Mouse (Mus musculus) embryonic facial prominence, embryonic 13.5 days (tissue): ENCODE data around the gene Wdr61. TPM values are rescaled to one million over a fixed set of nuclear protein-coding genes. Genes with fewer than 3 reads are reported as not detected.

Source experiments
- ATAC-seq: fragments of 200-750 bp; cut with Nextera tagmentation; 2 replicates; pipeline ENCODE4 v1.8.0; 2017; ENCODE audit warnings: low read depth; ENCODE audit not compliant: insufficient number of reproducible peaks, insufficient read depth, low FRiP score, low TSS enrichment
- H3K27ac ChIP-seq: fragments of 300-500 bp; sonication (generic); 2 replicates; pipeline ENCODE4 v1.5.1; 2015; ENCODE audit warnings: moderate library complexity, mild to moderate bottlenecking, inconsistent platforms
- H3K27me3 ChIP-seq: fragments of 300-500 bp; sonication (generic); 2 replicates; pipeline ENCODE4 v1.6.1; 2015; ENCODE audit warnings: mild to moderate bottlenecking, inconsistent platforms
- H3K36me3 ChIP-seq: fragments of 300-500 bp; sonication (generic); 2 replicates; pipeline ENCODE4 v1.6.1; 2015; ENCODE audit warnings: mild to moderate bottlenecking, inconsistent platforms
- H3K4me1 ChIP-seq: fragments of 300-500 bp; sonication (generic); 2 replicates; pipeline ENCODE4 v1.6.1; 2015; ENCODE audit warnings: inconsistent platforms
- H3K4me2 ChIP-seq: fragments of 300-500 bp; sonication (generic); 2 replicates; pipeline ENCODE4 v1.6.1; 2015; ENCODE audit warnings: moderate library complexity, mild to moderate bottlenecking, inconsistent platforms
- H3K4me3 ChIP-seq: fragments of 300-500 bp; sonication (generic); 2 replicates; pipeline ENCODE4 v1.5.1; 2015; ENCODE audit warnings: mild to moderate bottlenecking, inconsistent platforms
- H3K9ac ChIP-seq: fragments of 300-500 bp; sonication (generic); 2 replicates; pipeline ENCODE4 v1.6.1; 2015; ENCODE audit warnings: mild to moderate bottlenecking, inconsistent platforms
- H3K9me3 ChIP-seq: fragments of 300-500 bp; sonication (generic); 2 replicates; pipeline ENCODE4 v1.6.1; 2016; ENCODE audit warnings: inconsistent platforms
- WGBS: fragments of 180-500 bp; shearing (Covaris S2); methylation state at CpG from one replicate; pipeline ENCODE4 v1.1.7; 2015; ENCODE audit warnings: mixed read lengths; 5-methylcytosine and 5-hydroxymethylcytosine counted together
- polyA plus RNA-seq: library from polyadenylated mRNA; unstranded; fragments of >200 nt; fragmentation: Nextera tagmentation; extraction: Ambion mirVana; gene quantifications from 2 replicates; pipeline ENCODE4 v1.2.1, GENCODE M21; 2015

Gene Wdr61
- polyA plus RNA-seq, 1 experiment from 2014 or later, result 167 TPM

DNA sequence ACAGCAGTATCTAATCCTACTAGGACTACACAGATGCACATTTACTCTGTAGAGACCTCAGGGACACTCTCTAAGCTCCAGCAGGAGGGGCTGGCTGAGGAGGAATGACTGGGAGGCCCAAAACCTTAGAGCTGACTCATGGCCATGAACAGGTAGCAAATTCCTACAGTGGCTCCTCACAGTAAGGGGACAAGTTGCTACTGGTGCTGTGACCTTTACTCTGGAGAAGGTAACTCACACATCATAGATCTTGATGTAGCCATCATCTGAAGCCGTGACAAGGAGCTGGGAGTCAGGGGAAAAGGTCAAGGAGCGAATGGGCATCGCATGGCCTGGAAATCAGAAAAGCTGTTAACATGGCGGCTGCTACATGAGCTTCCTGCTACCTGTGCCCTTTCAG is 11.7 kb downstream of the Wdr61 start:
- no peak for ATAC-seq
- Histone ChIP-seq H3K27ac (no peak overlapping the region), H3K4me2 (no peak overlapping the region), H3K4me1 (no peaks in the 10 kb centered on the region), H3K9ac (no peak overlapping the region), H3K27me3 (no peaks in the 10 kb centered on the region), H3K4me3 (no peak overlapping the region), H3K36me3 (peaks cover 88% of the 10 kb centered on the region), H3K9me3 (no peaks in the 10 kb centered on the region)
- WGBS, result 92% methylated on average over 4 of the region's 4 CpGs

DNA sequence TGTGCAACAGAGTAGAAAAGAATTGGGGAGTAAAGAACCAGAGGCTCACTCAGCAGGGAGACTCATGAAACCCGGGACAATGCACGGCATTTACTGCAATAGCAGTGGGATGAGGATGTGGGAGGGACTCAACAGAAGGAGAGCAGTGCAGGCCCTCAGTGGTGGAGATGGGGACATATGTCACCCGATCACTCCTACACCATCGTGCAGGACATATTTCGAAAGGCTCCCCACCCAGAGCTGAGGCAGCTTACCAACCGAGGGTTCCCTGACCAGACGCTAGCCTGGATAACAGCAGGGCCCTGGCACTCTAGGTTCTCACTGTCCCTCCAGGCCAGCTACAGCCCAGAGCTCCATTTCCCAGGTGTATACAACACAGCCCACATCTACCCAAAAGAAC is 12.2 kb downstream of the Wdr61 start:
- H3K4me2 ChIP-seq, result no peak overlapping the region
- no peak for ATAC-seq
- no peak overlapping the region for H3K27ac ChIP-seq
- H3K4me1 ChIP-seq, result no peaks in the 10 kb centered on the region
- H3K27me3 ChIP-seq, result no peaks in the 10 kb centered on the region
- H3K9ac ChIP-seq, result no peak overlapping the region
- H3K9me3 ChIP-seq, result no peaks in the 10 kb centered on the region
- WGBS, result 87% methylated on average over 7 of the region's 7 CpGs
- no peak overlapping the region for H3K4me3 ChIP-seq
- peaks cover 88% of the 10 kb centered on the region for H3K36me3 ChIP-seq

DNA sequence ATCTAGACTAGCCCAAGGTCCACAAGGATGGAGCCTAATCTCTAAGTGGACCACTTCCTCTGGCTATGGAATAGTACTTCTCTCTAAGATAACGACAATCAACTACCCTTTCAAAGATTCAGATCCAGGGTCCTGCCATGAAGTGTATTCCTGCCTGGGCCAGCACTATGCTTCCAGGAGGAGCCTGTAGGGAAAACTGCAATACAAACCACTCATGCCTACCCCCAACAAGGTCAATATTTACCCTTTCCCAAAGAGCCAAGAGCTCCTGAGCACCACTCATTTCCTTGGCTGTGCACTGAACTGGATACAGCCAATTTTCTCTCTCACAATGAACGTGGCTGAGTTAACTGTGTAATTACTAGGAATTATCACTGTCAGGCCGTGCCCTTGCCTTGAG is 16.8 kb downstream of the Wdr61 start:
- Histone ChIP-seq H3K4me2 (no peak overlapping the region), H3K27ac (no peak overlapping the region), H3K27me3 (no peaks in the 10 kb centered on the region), H3K36me3 (peaks cover 92% of the 10 kb centered on the region), H3K4me1 (no peaks in the 10 kb centered on the region), H3K9me3 (no peaks in the 10 kb centered on the region), H3K9ac (no peak overlapping the region), H3K4me3 (no peak overlapping the region)
- no peak for ATAC-seq
- 69% methylated on average over 3 of the region's 3 CpGs for WGBS

- Histone ChIP-seq H3K36me3 (peaks cover 96% of the 10 kb centered on the region), H3K4me3 (no peak overlapping the region), H3K4me1 (no peaks in the 10 kb centered on the region), H3K27me3 (no peaks in the 10 kb centered on the region), H3K4me2 (no peak overlapping the region), H3K9me3 (no peaks in the 10 kb centered on the region), H3K9ac (no peak overlapping the region), H3K27ac (no peak overlapping the region)
- ATAC-seq, result no peak
- WGBS, result 91% methylated on average over 3 of the region's 3 CpGs
These were observed 18.5 kb downstream of the Wdr61 start for GRCm38 (mm10) chr9:54715776-54716175.

- 83% methylated on average over 5 of the region's 5 CpGs for WGBS
- no peak overlapping the region for H3K4me2 ChIP-seq
- H3K4me3 ChIP-seq, result no peak overlapping the region
- H3K4me1 ChIP-seq, result peaks cover 6% of the 10 kb centered on the region
- ATAC-seq, result no peak
- H3K27ac ChIP-seq, result no peak overlapping the region
- H3K9ac ChIP-seq, result no peak overlapping the region
- H3K9me3 ChIP-seq, result no peaks in the 10 kb centered on the region
- H3K27me3 ChIP-seq, result no peaks in the 10 kb centered on the region
- peaks cover 41% of the 10 kb centered on the region for H3K36me3 ChIP-seq
These were observed 26.2 kb downstream of the Wdr61 start for GRCm38 (mm10) chr9:54708085-54708484.

DNA sequence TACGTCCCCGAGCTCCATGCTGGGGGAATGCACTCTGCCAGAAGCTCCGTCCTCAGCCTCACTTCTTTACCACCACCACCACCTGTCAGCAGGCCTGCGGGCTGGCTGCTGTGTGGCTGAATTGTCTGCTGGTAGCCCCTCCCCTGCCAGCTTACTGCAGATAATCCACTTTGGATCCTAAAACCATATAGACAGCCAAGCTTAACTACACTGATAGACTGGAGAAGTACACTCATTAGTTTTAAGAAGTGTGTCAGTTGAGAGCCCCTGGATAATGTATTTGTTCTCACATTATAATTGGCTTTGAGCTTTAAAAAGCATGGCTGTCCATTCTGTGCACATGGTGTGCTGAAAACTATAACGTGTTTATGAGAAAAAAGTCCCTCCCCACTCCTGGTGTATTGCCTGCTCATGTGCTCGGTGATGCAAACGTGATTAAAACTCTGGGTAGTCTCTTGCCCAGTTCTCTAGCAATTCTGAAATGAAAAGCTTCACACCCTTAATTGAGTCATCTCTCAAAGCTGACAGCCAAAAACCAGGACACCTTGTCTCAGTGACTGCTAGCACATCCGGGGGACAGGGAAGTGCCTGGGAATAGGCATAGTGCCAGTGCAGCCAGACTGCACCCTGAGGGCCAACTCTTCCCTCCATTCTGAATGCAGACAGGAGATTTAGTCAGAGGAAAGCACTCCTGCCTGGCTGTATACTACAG is 26.9 kb downstream of the Wdr61 start:
- H3K9me3 ChIP-seq, result no peaks in the 10 kb centered on the region

DNA sequence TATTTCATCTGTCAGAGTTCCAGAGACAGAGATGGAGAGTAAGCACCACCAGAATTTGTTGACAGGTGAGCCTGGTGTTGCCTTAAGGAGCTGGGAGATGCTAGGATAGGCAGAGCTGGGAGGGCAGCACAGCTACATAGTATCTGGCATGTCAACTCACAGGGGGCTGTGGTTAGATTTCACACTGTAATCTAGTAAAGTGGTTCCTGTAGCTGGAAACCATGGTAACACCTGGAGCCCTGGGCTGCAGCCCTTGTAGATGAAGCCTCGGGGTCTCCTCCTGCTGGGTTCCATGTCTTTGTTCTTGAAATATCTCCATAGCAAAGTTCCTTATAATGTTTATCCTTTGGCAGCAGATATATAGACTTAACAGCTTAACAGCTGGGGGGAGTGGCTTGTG is 28.8 kb downstream of the Wdr61 start:
- Histone ChIP-seq H3K9ac (no peak overlapping the region), H3K36me3 (peaks cover 17% of the 10 kb centered on the region), H3K4me2 (no peak overlapping the region), H3K27me3 (peaks cover 10% of the 10 kb centered on the region), H3K4me3 (no peak overlapping the region), H3K27ac (no peak overlapping the region), H3K4me1 (peaks cover 11% of the 10 kb centered on the region), H3K9me3 (no peaks in the 10 kb centered on the region)
- ATAC-seq, result no peak
- WGBS, result 39% methylated on average over 1 of the region's 1 CpGs

More for the DNA sequence above, 26.9 kb downstream of the Wdr61 start:
- no peak for ATAC-seq
- WGBS, result 59% methylated on average over 8 of the region's 8 CpGs
- Histone ChIP-seq H3K27me3 (no peaks in the 10 kb centered on the region), H3K4me1 (peaks cover 6% of the 10 kb centered on the region), H3K27ac (no peak overlapping the region), H3K4me2 (no peak overlapping the region), H3K36me3 (peaks cover 36% of the 10 kb centered on the region), H3K9ac (no peak overlapping the region), H3K4me3 (no peak overlapping the region)

DNA sequence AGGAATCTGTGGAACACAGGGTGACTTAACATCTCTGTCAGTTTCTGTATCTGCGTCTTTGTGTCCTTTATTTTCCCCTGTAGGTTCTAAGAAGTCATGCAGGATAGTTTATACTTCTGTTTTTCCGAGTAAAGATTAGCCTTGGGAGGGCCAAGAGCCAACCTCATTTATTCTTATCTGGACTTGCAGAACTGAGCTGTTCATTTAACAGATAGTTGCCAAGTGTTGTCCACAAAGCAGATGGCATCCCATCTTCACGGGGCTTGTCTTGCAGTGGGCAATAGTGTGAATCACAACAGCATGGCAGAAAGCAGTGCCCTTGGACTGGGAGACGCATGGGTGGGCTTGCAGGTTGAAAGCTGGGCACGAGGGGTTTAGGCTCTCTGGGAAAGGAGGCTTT is 30.0 kb downstream of the Wdr61 start:
- Histone ChIP-seq H3K27ac (no peak overlapping the region), H3K9me3 (no peaks in the 10 kb centered on the region), H3K27me3 (peaks cover 16% of the 10 kb centered on the region), H3K36me3 (peaks cover 7% of the 10 kb centered on the region), H3K4me2 (no peak overlapping the region), H3K4me1 (peaks cover 18% of the 10 kb centered on the region), H3K4me3 (no peak overlapping the region), H3K9ac (no peak overlapping the region)
- WGBS, result 85% methylated on average over 5 of the region's 5 CpGs
- no peak for ATAC-seq

DNA sequence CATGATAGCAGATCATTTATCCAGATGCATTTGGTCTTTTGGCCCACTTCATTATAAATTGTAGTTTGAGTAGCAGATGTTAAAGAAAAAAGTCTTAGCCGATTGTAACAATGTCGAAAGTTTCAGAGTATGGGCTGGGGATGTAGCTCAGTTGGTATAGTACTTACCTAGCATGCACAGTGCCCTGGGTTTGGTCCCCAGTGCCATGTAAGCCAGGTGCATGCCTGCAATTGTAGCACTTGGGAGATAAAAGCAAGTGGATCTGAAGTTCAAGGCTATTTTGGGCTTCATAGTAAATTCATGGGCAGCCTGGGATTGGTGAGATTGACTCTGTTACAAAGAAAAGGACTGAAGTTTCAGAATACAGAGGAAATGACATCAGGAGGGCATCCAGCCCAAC is 31.7 kb downstream of the Wdr61 start:
- H3K9me3 ChIP-seq, result no peaks in the 10 kb centered on the region
- no peak overlapping the region for H3K27ac ChIP-seq
- no peak overlapping the region for H3K9ac ChIP-seq
- H3K27me3 ChIP-seq, result peaks cover 24% of the 10 kb centered on the region
- no peak for ATAC-seq
- no peak overlapping the region for H3K4me3 ChIP-seq
- H3K4me1 ChIP-seq, result peaks cover 23% of the 10 kb centered on the region
- H3K4me2 ChIP-seq, result no peak overlapping the region
- WGBS, result 89% methylated on average over 2 of the region's 2 CpGs
- H3K36me3 ChIP-seq, result no peaks in the 10 kb centered on the region; the same call in 1 of the 2 replicates

DNA sequence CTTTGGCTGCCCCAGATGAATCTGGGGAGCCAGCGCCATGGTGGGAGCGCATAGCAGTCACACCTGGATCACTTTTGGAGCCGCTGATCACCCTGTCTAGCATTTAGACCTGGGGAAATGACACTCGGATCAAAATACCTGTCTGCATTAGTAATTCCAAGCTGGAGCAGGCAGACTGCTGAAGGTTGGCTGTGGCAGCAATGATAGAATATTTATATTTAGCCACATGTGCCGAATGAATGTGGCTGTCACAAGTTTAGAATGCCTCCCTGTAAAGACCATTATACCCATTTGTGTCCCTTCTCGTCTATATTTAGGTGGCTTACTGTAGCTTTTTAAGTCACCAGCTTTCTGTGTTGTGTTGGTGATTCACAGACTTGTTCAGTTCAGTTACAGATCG is 33.6 kb downstream of the Wdr61 start:
- H3K27me3 ChIP-seq, result peaks cover 24% of the 10 kb centered on the region
- H3K4me3 ChIP-seq, result peak overlapping the region; percentile 76
- no peak for ATAC-seq
- H3K9ac ChIP-seq, result no peak overlapping the region
- no peaks in the 10 kb centered on the region for H3K9me3 ChIP-seq
- 72% methylated on average over 7 of the region's 7 CpGs for WGBS
- peaks cover 23% of the 10 kb centered on the region for H3K4me1 ChIP-seq
- no peak overlapping the region for H3K27ac ChIP-seq
- H3K4me2 ChIP-seq, result peak overlapping the region; percentile 90
- H3K36me3 ChIP-seq, result no peaks in the 10 kb centered on the region

GRCm38 (mm10) chr9:54700174-54700475 is 34.2 kb downstream of the Wdr61 start:
- 17% methylated on average over 9 of the region's 9 CpGs for WGBS
- Histone ChIP-seq H3K27ac (no peak overlapping the region), H3K36me3 (no peaks in the 10 kb centered on the region), H3K4me3 (peak overlapping the region; percentile 76), H3K9ac (peak overlapping the region; percentile 87), H3K9me3 (no peaks in the 10 kb centered on the region), H3K4me1 (peaks cover 17% of the 10 kb centered on the region), H3K27me3 (peaks cover 24% of the 10 kb centered on the region), H3K4me2 (peak overlapping the region; percentile 90)
- no peak for ATAC-seq

- Histone ChIP-seq H3K4me1 (peaks cover 17% of the 10 kb centered on the region), H3K27ac (no peak overlapping the region; the same call in 1 of the 2 replicates), H3K27me3 (peaks cover 24% of the 10 kb centered on the region), H3K9me3 (no peaks in the 10 kb centered on the region), H3K36me3 (no peaks in the 10 kb centered on the region), H3K9ac (peak overlapping the region; percentile 87), H3K4me3 (peak overlapping the region; percentile 76), H3K4me2 (peak overlapping the region; percentile 90)
- WGBS, result under 1% methylated on average over 92 of the region's 92 CpGs
- ATAC-seq, result peak; percentile 71
These were observed 34.8 kb downstream of the Wdr61 start for GRCm38 (mm10) chr9:54699345-54700173.
